Mouse (Mus musculus) MEL (cell line): ENCODE results near the gene 4430402I18Rik. TPM values are rescaled to one million over a fixed set of nuclear protein-coding genes. Genes with fewer than 3 reads are reported as not detected.

Experiments used
- DNase-seq: peaks from one replicate; pipeline ENCODE4 v3.0.0; 2011; ENCODE audit warnings: low read depth, low spot score
- H3K27ac ChIP-seq: 2 replicates; pipeline ENCODE4 v1.5.1; 2012; ENCODE audit warnings: low read depth, mild to moderate bottlenecking, control low read depth, low read length, moderate library complexity; ENCODE audit not compliant: control insufficient read depth
- H3K27me3 ChIP-seq, 2 experiments: fragments of 150-350 bp in 1 of 2; sonication (generic) in 1 of 2; 2 replicates each; pipeline ENCODE4 v1.6.1; 2012; ENCODE audit warnings: low read length in 2 of 2, mild to moderate bottlenecking in 2 of 2, improper control_type of control experiment in 1 of 2, moderate library complexity in 1 of 2; ENCODE audit not compliant: insufficient read depth in 2 of 2, control insufficient read depth in 1 of 2
- H3K36me3 ChIP-seq, 2 experiments: 2 replicates each; pipeline ENCODE4 v1.6.1; 2012 to 2014; ENCODE audit warnings: low read length in 2 of 2, improper control_type of control experiment in 1 of 2, inconsistent platforms in 1 of 2, mild to moderate bottlenecking in 1 of 2; ENCODE audit not compliant: insufficient read depth in 2 of 2, control insufficient read depth in 1 of 2
- H3K4me1 ChIP-seq, 2 experiments: fragments of 150-350 bp in 1 of 2; sonication (generic) in 1 of 2; 2 replicates each; pipeline ENCODE4 v1.6.1; 2012; ENCODE audit warnings: low read length in 2 of 2, improper control_type of control experiment in 1 of 2, mild to moderate bottlenecking in 1 of 2; ENCODE audit not compliant: insufficient read depth in 2 of 2, control insufficient read depth in 1 of 2
- H3K4me3 ChIP-seq, 2 experiments: fragments of 150-350 bp in 1 of 2; sonication (generic) in 1 of 2; 2 replicates each; pipeline ENCODE4 v1.5.1; 2012; ENCODE audit warnings: low read depth in 2 of 2, low read length in 2 of 2, mild to moderate bottlenecking in 2 of 2, moderate library complexity in 2 of 2, control low read depth in 1 of 2, improper control_type of control experiment in 1 of 2; ENCODE audit not compliant: control insufficient read depth in 1 of 2, insufficient read depth in 1 of 2
- H3K79me2 ChIP-seq: 2 replicates; pipeline ENCODE4 v1.6.1; 2012; ENCODE audit warnings: mild to moderate bottlenecking, low read length, moderate library complexity; ENCODE audit not compliant: control insufficient read depth, poor library complexity, insufficient read depth
- H3K9ac ChIP-seq: 2 replicates; pipeline ENCODE4 v1.6.1; 2012; ENCODE audit warnings: low read depth, mild to moderate bottlenecking, control low read depth, low read length, moderate library complexity; ENCODE audit not compliant: control insufficient read depth, poor library complexity, severe bottlenecking
- H3K9me3 ChIP-seq: fragments of 150-350 bp; sonication (generic); replicated peaks from 2 replicates; pipeline ENCODE4 v1.6.1; 2012; ENCODE audit warnings: mild to moderate bottlenecking, low read length, improper control_type of control experiment, moderate library complexity; ENCODE audit not compliant: insufficient read depth
- BHLHE40 ChIP-seq: IDR thresholded peaks from 2 replicates; pipeline ENCODE4 v1.6.1; 2012; ENCODE audit warnings: low read depth, mild to moderate bottlenecking, inconsistent platforms, low read length, improper control_type of control experiment, borderline replicate concordance
- CHD1 ChIP-seq: IDR thresholded peaks from 2 replicates; pipeline ENCODE4 v1.6.1; 2012; ENCODE audit warnings: low read depth, mild to moderate bottlenecking, inconsistent platforms, low read length, improper control_type of control experiment
- ELF1 ChIP-seq: IDR thresholded peaks from 2 replicates; pipeline ENCODE4 v1.6.1; 2014; ENCODE audit warnings: low read depth, mild to moderate bottlenecking, inconsistent platforms, low read length, improper control_type of control experiment, moderate library complexity
- ETS1 ChIP-seq: IDR thresholded peaks from 2 replicates; pipeline ENCODE4 v1.6.1; 2012; ENCODE audit warnings: low read depth, mild to moderate bottlenecking, inconsistent platforms, low read length, improper control_type of control experiment, moderate library complexity
- HCFC1 ChIP-seq: IDR thresholded peaks from 2 replicates; pipeline ENCODE4 v1.6.1; 2012; ENCODE audit warnings: low read depth, mild to moderate bottlenecking, inconsistent platforms, low read length, improper control_type of control experiment, moderate library complexity
- MAFK ChIP-seq: IDR thresholded peaks from 2 replicates; pipeline ENCODE4 v1.6.1; 2011; ENCODE audit warnings: low read depth, mild to moderate bottlenecking, low read length, improper control_type of control experiment, borderline replicate concordance
- MAZ ChIP-seq: IDR thresholded peaks from 2 replicates; pipeline ENCODE4 v1.6.1; 2012; ENCODE audit warnings: low read depth, mild to moderate bottlenecking, inconsistent platforms, low read length, improper control_type of control experiment
- MEF2A ChIP-seq: IDR thresholded peaks from 2 replicates; pipeline ENCODE4 v1.6.1; 2014; ENCODE audit warnings: low read depth, mild to moderate bottlenecking, inconsistent platforms, low read length, improper control_type of control experiment; ENCODE audit not compliant: poor library complexity, insufficient replicate concordance, severe bottlenecking; ENCODE audit errors: extremely low read depth
- MXI1 ChIP-seq: IDR thresholded peaks from 2 replicates; pipeline ENCODE4 v1.6.1; 2011; ENCODE audit warnings: mild to moderate bottlenecking, low read depth, low read length, improper control_type of control experiment
- MYC ChIP-seq: IDR thresholded peaks from 2 replicates; pipeline ENCODE4 v1.6.1; 2011; ENCODE audit warnings: low read depth, mild to moderate bottlenecking, low read length, improper control_type of control experiment, moderate library complexity
- NELFE ChIP-seq: IDR thresholded peaks from 2 replicates; pipeline ENCODE4 v1.6.1; 2011; ENCODE audit warnings: low read depth, low read length, improper control_type of control experiment
- RCOR1 ChIP-seq: IDR thresholded peaks from 2 replicates; pipeline ENCODE4 v1.6.1; 2012; ENCODE audit warnings: low read depth, mild to moderate bottlenecking, inconsistent platforms, low read length, improper control_type of control experiment
- SMC3 ChIP-seq: IDR thresholded peaks from 2 replicates; pipeline ENCODE4 v1.6.1; 2011; ENCODE audit warnings: low read depth, low read length, improper control_type of control experiment
- TCF12 ChIP-seq: IDR thresholded peaks from 2 replicates; pipeline ENCODE4 v1.6.1; 2014; ENCODE audit warnings: low read depth, mild to moderate bottlenecking, inconsistent platforms, low read length, improper control_type of control experiment, moderate library complexity
- UBTF ChIP-seq: IDR thresholded peaks from 2 replicates; pipeline ENCODE4 v1.6.1; 2012; ENCODE audit warnings: low read depth, mild to moderate bottlenecking, inconsistent platforms, low read length, improper control_type of control experiment, moderate library complexity, borderline replicate concordance; ENCODE audit not compliant: insufficient read depth
- USF1 ChIP-seq: IDR thresholded peaks from 2 replicates; pipeline ENCODE4 v1.6.1; 2014; ENCODE audit warnings: low read depth, mild to moderate bottlenecking, inconsistent platforms, low read length, improper control_type of control experiment, moderate library complexity
- USF2 ChIP-seq, 2 experiments: IDR thresholded peaks; 2 replicates each; pipeline ENCODE4 v1.6.1; 2011 to 2012; ENCODE audit warnings: improper control_type of control experiment in 2 of 2, low read length in 2 of 2, borderline replicate concordance in 1 of 2, inconsistent platforms in 1 of 2, low read depth in 1 of 2, mild to moderate bottlenecking in 1 of 2; ENCODE audit not compliant: insufficient read depth in 1 of 2
- ZC3H11A ChIP-seq: IDR thresholded peaks from 2 replicates; pipeline ENCODE4 v1.6.1; 2012; ENCODE audit warnings: low read depth, mild to moderate bottlenecking, inconsistent platforms, low read length, improper control_type of control experiment
- ZMIZ1 ChIP-seq: IDR thresholded peaks from 2 replicates; pipeline ENCODE4 v1.6.1; 2012; ENCODE audit warnings: low read depth, mild to moderate bottlenecking, inconsistent platforms, low read length, improper control_type of control experiment, moderate library complexity
- ZNF384 ChIP-seq: IDR thresholded peaks from 2 replicates; pipeline ENCODE4 v1.6.1; 2012; ENCODE audit warnings: low read depth, mild to moderate bottlenecking, inconsistent platforms, low read length, improper control_type of control experiment
- polyA plus RNA-seq, 2 experiments: library from polyadenylated mRNA; stranded (reverse) in 1 of 2; unstranded in 1 of 2; fragments of >175 nt in 1 of 2; fragments of >200 nt in 1 of 2; gene quantifications; 2 replicates each; pipeline versions ENCODE4 v1.2.1 to v1.2.4; 2012; ENCODE audit warnings: low replicate concordance in 2 of 2, low read depth in 1 of 2; ENCODE audit not compliant: insufficient read length in 2 of 2, insufficient read depth in 1 of 2, missing spikeins in 1 of 2
- total RNA-seq: library from RNA; depleted of rRNA; stranded (reverse); fragments of 300-350 nt; gene quantifications from 2 replicates; pipeline ENCODE4 v1.2.3, GENCODE M21; 2012

Gene 4430402I18Rik
- total and polyA plus RNA-seq, 3 experiments, result not detected

DNA sequence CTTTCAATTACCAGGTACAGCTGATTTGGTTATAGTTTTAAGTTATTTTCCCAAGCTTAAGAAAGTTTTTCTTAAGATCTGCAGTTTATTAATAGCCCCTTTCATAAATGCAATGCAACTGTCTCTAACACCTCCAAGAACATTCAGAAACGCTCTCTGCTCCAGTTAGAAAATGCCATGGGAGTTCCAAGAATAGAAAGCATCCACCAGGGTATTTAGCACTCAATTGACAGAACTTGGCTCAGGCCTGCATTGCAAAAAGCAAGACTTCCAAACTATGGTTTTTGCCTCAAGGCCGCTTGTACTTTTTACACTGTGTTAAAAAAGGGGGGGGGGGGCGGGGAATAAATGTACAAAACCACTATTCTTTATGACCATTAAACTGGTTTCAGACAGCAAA, 4.5 kb downstream of the 4430402I18Rik start:
- H3K9me3 ChIP-seq, result no peaks in the 10 kb centered on the region

DNA sequence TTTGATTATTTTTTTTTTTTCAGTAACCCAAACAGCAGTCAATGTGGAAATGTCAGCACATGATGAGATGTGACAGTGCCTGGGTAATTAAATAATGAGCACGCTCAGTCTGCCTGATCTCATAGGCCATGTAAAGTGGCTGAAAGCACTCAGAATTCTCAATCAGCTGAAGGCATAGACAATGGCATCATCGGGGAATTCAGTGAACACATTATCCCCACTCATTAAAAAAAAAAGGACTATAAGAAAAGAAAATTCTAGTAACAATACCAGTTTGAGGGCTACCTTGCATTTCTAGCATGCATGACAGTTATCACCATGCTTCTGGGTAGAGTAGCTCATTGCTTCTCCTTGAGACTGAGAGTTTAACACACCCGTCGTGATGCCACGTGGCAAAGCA, 16.3 kb downstream of the 4430402I18Rik start:
- H3K36me3 ChIP-seq, result no peaks in the 10 kb centered on the region
- no peak overlapping the region for H3K27ac ChIP-seq
- H3K27me3 ChIP-seq, result peaks cover 3 to 13% of the 10 kb centered on the region in 2 experiments
- TF ChIP-seq ZMIZ1 (no peak), NELFE (no peak), UBTF (no peak), MAZ (no peak), BHLHE40 (no peak), HCFC1 (no peak), ZNF384 (no peak), USF2 (IDR thresholded peaks at IDR 0.05; ENCODE audit: borderline replicate concordance in 1 of 2, insufficient read depth in 1 of 2, low read depth in 1 of 2, low read length in 2 of 2) (no peak), MEF2A (no peak), TCF12 (no peak), MYC (no peak), ETS1 (no peak), ELF1 (no peak)
- H3K9me3 ChIP-seq, result no peaks in the 10 kb centered on the region
- H3K4me1 ChIP-seq, result no peaks in the 10 kb centered on the region
- no peak overlapping the region for H3K4me3 ChIP-seq
- H3K79me2 ChIP-seq, result no peaks in the 10 kb centered on the region
- no peak for DNase-seq
- H3K9ac ChIP-seq, result no peak overlapping the region

More for the DNA sequence above, 4.5 kb downstream of the 4430402I18Rik start:
- Histone ChIP-seq H3K79me2 (no peaks in the 10 kb centered on the region), H3K9ac (no peak overlapping the region), H3K36me3 (no peaks in the 10 kb centered on the region), H3K4me3 (no peak overlapping the region), H3K4me1 (no peaks in the 10 kb centered on the region), H3K27me3 (peaks cover 2 to 14% of the 10 kb centered on the region in 2 experiments), H3K27ac (no peak overlapping the region)
- TF ChIP-seq MAFK, result no peak
- no peak for TF ChIP-seq USF1
- TF ChIP-seq CHD1, result no peak
- TF ChIP-seq ZMIZ1, result no peak
- no peak for TF ChIP-seq BHLHE40
- no peak for TF ChIP-seq MXI1
- TF ChIP-seq HCFC1, result no peak
- TF ChIP-seq TCF12, result no peak
- TF ChIP-seq RCOR1, result no peak
- no peak for TF ChIP-seq ZC3H11A
- TF ChIP-seq SMC3, result no peak
- no peak for TF ChIP-seq ELF1
- no peak for DNase-seq
